Mouse (Mus musculus): ENCODE results near the gene Man1b1. TPM values are rescaled to one million over a fixed set of nuclear protein-coding genes. Genes with fewer than 3 reads are reported as not detected.

Gene Man1b1
- polyA plus RNA-seq (2015; fragmentation: Nextera tagmentation; extraction: Ambion mirVana) = 30.2 and 31.1 TPM in 2 replicates

GRCm38 (mm10) chr2:25332286-25333160 lies at the start of gene Man1b1:
TSS of gene Man1b1 (plus strand) at chr2:25332338.
- Histone ChIP-seq H3K4me2 (peak within 1 kb of the TSS; percentile 81), H3K4me1 (replicated peaks) (peaks cover 23% of the 10 kb centered on the region), H3K9ac (peak within 1 kb of the TSS; percentile 75), H3K4me3 (peak within 1 kb of the TSS; percentile 69), H3K27ac (peak within 1 kb of the TSS; percentile 85), H3K27me3 (no peaks in the 10 kb centered on the region), H3K9me3 (replicated peaks) (no peaks in the 10 kb centered on the region), H3K36me3 (peaks cover 33% of the 10 kb centered on the region)
- under 1% methylated on average over 78 of the region's 78 CpGs for WGBS
- peak; percentile 100 for ATAC-seq (replicated peaks; ENCODE audit: insufficient number of reproducible peaks, insufficient read depth, low FRiP score, low read depth)

GRCm38 (mm10) chr2:25285551-25285950 lies 46.6 kb upstream of the Man1b1 start:
- ATAC-seq (replicated peaks; ENCODE audit: insufficient number of reproducible peaks, insufficient read depth, low FRiP score, low read depth) = no peak
- Histone ChIP-seq H3K4me1 (replicated peaks) (peaks cover 24% of the 10 kb centered on the region), H3K9ac (no peak overlapping the region), H3K4me2 (no peak overlapping the region), H3K27ac (no peak overlapping the region), H3K36me3 (peaks cover 54% of the 10 kb centered on the region), H3K4me3 (no peak overlapping the region), H3K27me3 (peaks cover 29% of the 10 kb centered on the region), H3K9me3 (replicated peaks) (no peaks in the 10 kb centered on the region)
- WGBS = 80% methylated on average over 2 of the region's 2 CpGs

GRCm38 (mm10) chr2:25286314-25286713 lies 45.8 kb upstream of the Man1b1 start:
- Histone ChIP-seq H3K27ac (peak overlapping the region; percentile 13; the same call in 1 of the 2 replicates), H3K4me3 (no peak overlapping the region), H3K27me3 (peaks cover 37% of the 10 kb centered on the region), H3K9me3 (replicated peaks) (no peaks in the 10 kb centered on the region), H3K9ac (no peak overlapping the region), H3K36me3 (peaks cover 46% of the 10 kb centered on the region), H3K4me1 (replicated peaks) (peaks cover 28% of the 10 kb centered on the region), H3K4me2 (no peak overlapping the region)
- 50% methylated on average over 1 of the region's 1 CpGs for WGBS
- no peak for ATAC-seq (replicated peaks; ENCODE audit: insufficient number of reproducible peaks, insufficient read depth, low FRiP score, low read depth)

GRCm38 (mm10) chr2:25286837-25287636 lies 45.1 kb upstream of the Man1b1 start:
- Histone ChIP-seq H3K4me3 (no peak overlapping the region), H3K36me3 (peaks cover 41% of the 10 kb centered on the region), H3K27me3 (peaks cover 44% of the 10 kb centered on the region), H3K27ac (peak overlapping the region; percentile 13; the same call in 1 of the 2 replicates), H3K9ac (no peak overlapping the region), H3K9me3 (replicated peaks) (no peaks in the 10 kb centered on the region), H3K4me1 (replicated peaks) (peaks cover 32% of the 10 kb centered on the region), H3K4me2 (no peak overlapping the region)
- no peak; the same call in 1 of the 2 replicates for ATAC-seq (replicated peaks; ENCODE audit: insufficient number of reproducible peaks, insufficient read depth, low FRiP score, low read depth)
- 42% methylated on average over 7 of the region's 7 CpGs for WGBS

- no peak within 1 kb of the TSS for H3K9ac ChIP-seq
- no peak within 1 kb of the TSS for H3K4me3 ChIP-seq
- no peaks in the 10 kb centered on the region for H3K9me3 ChIP-seq (replicated peaks)
- peaks cover 40% of the 10 kb centered on the region for H3K4me1 ChIP-seq (replicated peaks)
- 85% methylated on average over 6 of the region's 6 CpGs for WGBS
- H3K27ac ChIP-seq = peak within 1 kb of the TSS; percentile 13; the same call in 1 of the 2 replicates
- H3K4me2 ChIP-seq = no peak within 1 kb of the TSS
- ATAC-seq (replicated peaks; ENCODE audit: insufficient number of reproducible peaks, insufficient read depth, low FRiP score, low read depth) = no peak
- peaks cover 54% of the 10 kb centered on the region for H3K27me3 ChIP-seq
- peaks cover 31% of the 10 kb centered on the region for H3K36me3 ChIP-seq
Measured at GRCm38 (mm10) chr2:25287927-25288649, 44.0 kb upstream of the Man1b1 start, which contains the start of gene Tmem210. TSS of gene Tmem210 (plus strand) at chr2:25288145.

GRCm38 (mm10) chr2:25288734-25289345 lies 43.3 kb upstream of the Man1b1 start:
- Histone ChIP-seq H3K27me3 (peaks cover 62% of the 10 kb centered on the region), H3K9me3 (replicated peaks) (no peaks in the 10 kb centered on the region), H3K4me2 (no peak overlapping the region), H3K36me3 (peaks cover 24% of the 10 kb centered on the region), H3K4me3 (no peak overlapping the region), H3K9ac (no peak overlapping the region), H3K27ac (no peak overlapping the region), H3K4me1 (replicated peaks) (peaks cover 40% of the 10 kb centered on the region)
- no peak for ATAC-seq (replicated peaks; ENCODE audit: insufficient number of reproducible peaks, insufficient read depth, low FRiP score, low read depth)
- 75% methylated on average over 7 of the region's 7 CpGs for WGBS

- Histone ChIP-seq H3K4me3 (peak within 1 kb of the TSS; percentile 36), H3K36me3 (peaks cover 16% of the 10 kb centered on the region), H3K9me3 (replicated peaks) (no peaks in the 10 kb centered on the region), H3K4me2 (peak within 1 kb of the TSS; percentile 59), H3K4me1 (replicated peaks) (peaks cover 40% of the 10 kb centered on the region), H3K27ac (no peak within 1 kb of the TSS), H3K9ac (no peak within 1 kb of the TSS), H3K27me3 (peaks cover 70% of the 10 kb centered on the region)
- ATAC-seq (replicated peaks; ENCODE audit: insufficient number of reproducible peaks, insufficient read depth, low FRiP score, low read depth) = 0 out of 2 replicates have a peak, but pooled peaks have one; percentile 12
- 7% methylated on average over 11 of the region's 11 CpGs for WGBS
Measured at GRCm38 (mm10) chr2:25289651-25290050, 42.5 kb upstream of the Man1b1 start, which contains the start of gene Lrrc26. TSS of gene Lrrc26 (plus strand) at chr2:25289915.

GRCm38 (mm10) chr2:25290101-25290815 lies 41.9 kb upstream of the Man1b1 start:
- H3K9ac ChIP-seq = no peak overlapping the region
- H3K4me2 ChIP-seq = peak overlapping the region; percentile 59
- no peak for ATAC-seq (replicated peaks; ENCODE audit: insufficient number of reproducible peaks, insufficient read depth, low FRiP score, low read depth)
- H3K27ac ChIP-seq = no peak overlapping the region
- peaks cover 76% of the 10 kb centered on the region for H3K27me3 ChIP-seq
- WGBS = 2% methylated on average over 54 of the region's 54 CpGs
- H3K9me3 ChIP-seq (replicated peaks) = no peaks in the 10 kb centered on the region
- H3K36me3 ChIP-seq = peaks cover 10% of the 10 kb centered on the region
- H3K4me1 ChIP-seq (replicated peaks) = peaks cover 40% of the 10 kb centered on the region
- peak overlapping the region; percentile 36 for H3K4me3 ChIP-seq

- ATAC-seq (replicated peaks; ENCODE audit: insufficient number of reproducible peaks, insufficient read depth, low FRiP score, low read depth) = no peak
- H3K36me3 ChIP-seq = peaks cover 5% of the 10 kb centered on the region; the same call in 1 of the 2 replicates
- H3K27me3 ChIP-seq = peaks cover 81% of the 10 kb centered on the region
- no peaks in the 10 kb centered on the region for H3K9me3 ChIP-seq (replicated peaks)
- peak overlapping the region; percentile 59 for H3K4me2 ChIP-seq
- no peak overlapping the region for H3K27ac ChIP-seq
- peak overlapping the region; percentile 36 for H3K4me3 ChIP-seq
- 3% methylated on average over 17 of the region's 18 CpGs for WGBS
- H3K4me1 ChIP-seq (replicated peaks) = peaks cover 40% of the 10 kb centered on the region
- H3K9ac ChIP-seq = no peak overlapping the region
Measured at GRCm38 (mm10) chr2:25290816-25291130, 41.4 kb upstream of the Man1b1 start.
